Mouse (Mus musculus) stomach, postnatal 0 days (tissue): Measurements from ENCODE around the gene Ccdc154. TPM values are rescaled to one million over a fixed set of nuclear protein-coding genes. Genes with fewer than 3 reads are reported as not detected.

Experiments
- ATAC-seq: fragments of 200-750 bp; cut with Nextera tagmentation; 2 replicates; pipeline ENCODE4 v1.8.0; 2017; ENCODE audit not compliant: low FRiP score, low TSS enrichment
- DNase-seq: peaks from one replicate; pipeline ENCODE4 v3.0.0-alpha.2; 2016; ENCODE audit warnings: low spot score
- H3K27ac ChIP-seq: fragments of 300-500 bp; sonication (generic); replicated peaks from 2 replicates; pipeline ENCODE4 v1.5.1; 2014; ENCODE audit warnings: mild to moderate bottlenecking, control low read depth
- H3K27me3 ChIP-seq: fragments of 300-500 bp; sonication (generic); 2 replicates; pipeline ENCODE4 v1.6.1; 2014; ENCODE audit warnings: low read length; ENCODE audit not compliant: control insufficient read depth, insufficient read depth
- H3K36me3 ChIP-seq: fragments of 300-500 bp; sonication (generic); 2 replicates; pipeline ENCODE4 v1.6.1; 2014; ENCODE audit warnings: low read length, mixed read lengths; ENCODE audit not compliant: control insufficient read depth, insufficient read depth
- H3K4me1 ChIP-seq: fragments of 300-500 bp; sonication (generic); replicated peaks from 2 replicates; pipeline ENCODE4 v1.6.1; 2014; ENCODE audit warnings: antibody characterized with exemption; ENCODE audit not compliant: control insufficient read depth, insufficient read depth
- H3K4me2 ChIP-seq: fragments of 300-500 bp; sonication (generic); replicated peaks from 2 replicates; pipeline ENCODE4 v1.6.1; 2014; ENCODE audit warnings: low read depth, mild to moderate bottlenecking, control low read depth, moderate library complexity
- H3K4me3 ChIP-seq: fragments of 300-500 bp; sonication (generic); 2 replicates; pipeline ENCODE4 v1.5.1; 2014; ENCODE audit warnings: low read depth, low read length, control low read depth
- H3K9ac ChIP-seq: fragments of 300-500 bp; sonication (generic); 2 replicates; pipeline ENCODE4 v1.6.1; 2014; ENCODE audit warnings: mild to moderate bottlenecking, low read length, control low read depth, mixed read lengths
- H3K9me3 ChIP-seq: fragments of 300-500 bp; sonication (generic); 2 replicates; pipeline ENCODE4 v1.6.1; 2016; ENCODE audit warnings: low read length; ENCODE audit not compliant: control insufficient read depth
- CTCF ChIP-seq: IDR thresholded peaks from 2 replicates; pipeline ENCODE4 v1.5.1; 2016; ENCODE audit warnings: antibody characterized with exemption, low read depth, mild to moderate bottlenecking, moderate library complexity
- EP300 ChIP-seq: optimal IDR thresholded peaks from 2 replicates; pipeline ENCODE3; 2016; ENCODE audit warnings: antibody characterized with exemption
- WGBS: fragments of 180-500 bp; shearing (Covaris S2); extraction: QIAGEN DNeasy Blood & Tissue Kit; methylation state at CpG from one replicate; pipeline ENCODE4 v1.1.7; 2014; 5-methylcytosine and 5-hydroxymethylcytosine counted together
- polyA plus RNA-seq: library from polyadenylated mRNA; unstranded; fragments of >200 nt; fragmentation: Nextera tagmentation; extraction: Ambion mirVana; gene quantifications from 2 replicates; pipeline ENCODE4 v1.2.1, GENCODE M21; 2015

The Ccdc154 gene
- polyA plus RNA-seq, 1 experiment from 2014 or later: 0.84 TPM

DNA sequence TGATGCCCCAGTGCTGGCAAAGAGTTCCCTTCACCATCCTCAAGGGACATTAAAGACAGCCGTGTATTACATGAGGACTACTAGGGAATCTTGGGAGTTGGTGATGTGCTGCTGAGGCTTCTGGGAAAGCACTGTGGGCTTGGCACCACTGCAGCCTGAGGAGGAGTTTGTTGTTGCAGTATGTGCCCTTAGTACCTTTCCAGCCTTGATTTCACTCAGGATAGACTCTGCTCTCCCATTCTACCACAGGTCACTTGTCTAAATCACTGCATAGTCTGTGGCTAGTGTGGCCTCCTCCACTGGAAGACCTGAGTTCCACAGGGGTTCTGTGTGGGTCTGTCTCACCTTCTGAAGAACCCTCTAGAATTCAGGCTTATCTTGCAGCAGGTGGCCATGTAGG lies 58.5 kb downstream of the Ccdc154 start:
- H3K27me3 ChIP-seq: no peaks in the 10 kb centered on the region
- WGBS: 72% methylated on average over 1 of the region's 1 CpGs
- H3K36me3 ChIP-seq: peaks cover 8% of the 10 kb centered on the region; the same call in 1 of the 2 replicates
- TF ChIP-seq EP300 (no peak), CTCF (no peak)
- no peaks in the 10 kb centered on the region for H3K9me3 ChIP-seq
- ATAC-seq (no peak), DNase-seq (no peak)
- no peak overlapping the region for H3K27ac ChIP-seq
- H3K4me3 ChIP-seq: no peak overlapping the region
- H3K9ac ChIP-seq: no peak overlapping the region
- H3K4me2 ChIP-seq: no peak overlapping the region
- H3K4me1 ChIP-seq: peaks cover 3% of the 10 kb centered on the region; the same call in 1 of the 2 replicates

Other genes with a start within 250 kb of the Ccdc154 start
- gene Mapk8ip3, start 225.5 kb upstream of the Ccdc154 start, polyA plus RNA-seq: 6.2 and 6.5 TPM in 2 replicates
- gene Jpt2, start 201.8 kb upstream of the Ccdc154 start, polyA plus RNA-seq: 51.8 and 53.9 TPM in 2 replicates
- 2.2 and 2.8 TPM in 2 replicates for gene Cramp1l, start 146.7 kb upstream of the Ccdc154 start, polyA plus RNA-seq
- 4.1 and 4.2 TPM in 2 replicates for gene Ift140, start 146.4 kb upstream of the Ccdc154 start, polyA plus RNA-seq
- 16.8 and 19.0 TPM in 2 replicates for gene Tmem204, start 78.9 kb upstream of the Ccdc154 start, polyA plus RNA-seq
- gene Telo2, start 46.5 kb upstream of the Ccdc154 start, polyA plus RNA-seq: 12.2 and 13.7 TPM in 2 replicates
- 0.30 and 0.33 TPM in 2 replicates for gene Ptx4, start 41.7 kb upstream of the Ccdc154 start, polyA plus RNA-seq
- 10.5 and 11.5 TPM in 2 replicates for gene Clcn7, start 29.1 kb upstream of the Ccdc154 start, polyA plus RNA-seq
- 5.8 and 6.0 TPM in 2 replicates for gene Gm38655, start 13.0 kb downstream of the Ccdc154 start, polyA plus RNA-seq
- 23.1 and 23.6 TPM in 2 replicates for gene BC003965, start 22.1 kb downstream of the Ccdc154 start, polyA plus RNA-seq
- 3.0 and 3.1 TPM in 2 replicates for gene Unkl, start 25.9 kb downstream of the Ccdc154 start, polyA plus RNA-seq
- 36.0 and 39.3 TPM in 2 replicates for gene Gnptg, start 77.7 kb downstream of the Ccdc154 start, polyA plus RNA-seq
- 31.3 and 33.7 TPM in 2 replicates for gene Tsr3, start 77.7 kb downstream of the Ccdc154 start, polyA plus RNA-seq
- gene Baiap3, start 93.9 kb downstream of the Ccdc154 start, polyA plus RNA-seq: 1.2 and 1.3 TPM in 2 replicates
- gene Ube2i, start 112.2 kb downstream of the Ccdc154 start, polyA plus RNA-seq: 308 and 318 TPM in 2 replicates
- gene Prss34, start 135.9 kb downstream of the Ccdc154 start, polyA plus RNA-seq: 0.50 and 0.52 TPM in 2 replicates
- gene Prss28, start 146.2 kb downstream of the Ccdc154 start, polyA plus RNA-seq: not detected in 2 replicates
- gene Prss29, start 156.2 kb downstream of the Ccdc154 start, polyA plus RNA-seq: not detected in 2 replicates
- gene Tpsab1, start 183.1 kb downstream of the Ccdc154 start, polyA plus RNA-seq: 0.62 and 0.75 TPM in 2 replicates
- gene Tpsb2, start 203.8 kb downstream of the Ccdc154 start, polyA plus RNA-seq: 18.1 and 18.5 TPM in 2 replicates
- 0.16 and 0.27 TPM in 2 replicates for gene Tpsg1, start 206.8 kb downstream of the Ccdc154 start, polyA plus RNA-seq